Mouse (Mus musculus): Measurements from ENCODE around the gene Krtap10-10. TPM values are rescaled to one million over a fixed set of nuclear protein-coding genes. Genes with fewer than 3 reads are reported as not detected.
"Not testable (repeated sequence)": the region's sequence is repeated elsewhere in the genome, so short reads cannot be mapped to it uniquely, and the experiment has no call there.

Krtap10-10 gene
- not detected for polyA plus RNA-seq (2012; fragmentation: generic; extraction: Trizol)

DNA sequence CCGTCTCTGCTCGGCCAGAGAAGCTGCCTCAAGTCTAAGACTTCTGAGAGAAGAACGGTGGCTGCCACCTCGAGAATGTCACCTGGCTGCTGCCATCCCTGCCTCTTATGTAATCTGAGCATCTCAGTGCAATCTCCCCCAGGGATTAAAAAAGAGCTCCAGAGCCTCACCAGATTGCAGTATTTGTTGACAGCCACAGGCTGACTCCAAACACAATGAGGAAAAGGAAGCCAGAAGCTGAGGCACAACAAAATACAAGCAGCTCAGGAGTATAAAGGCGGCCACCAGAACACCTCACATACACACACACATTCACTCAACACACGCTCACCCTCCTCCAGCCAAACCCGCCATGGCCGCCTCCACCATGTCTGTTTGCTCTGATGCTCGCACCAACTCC lies at the start of gene Krtap10-10:
Gene Krtap10-10 (plus strand): TSS at position 301 of the 400 bp plus-strand sequence.
- Histone ChIP-seq H3K4me3 (no peak within 1 kb of the TSS), H3K79me2 (ENCODE audit: control insufficient read depth, insufficient read depth) (no peaks in the 10 kb centered on the region), H3K36me3 (ENCODE audit: control insufficient read depth, insufficient read depth) (no peaks in the 10 kb centered on the region), H3ac (ENCODE audit: control insufficient read depth, insufficient read length) (no peak within 1 kb of the TSS), H3K27me3 (ENCODE audit: control insufficient read depth, insufficient read depth, insufficient read length) (peaks cover 7% of the 10 kb centered on the region), H3K4me2 (ENCODE audit: low read depth) (no peak within 1 kb of the TSS)
- TF ChIP-seq POLR2AphosphoS2 (IDR thresholded peaks at IDR 0.05; ENCODE audit: insufficient read length, low read depth) (no peak), TCF3 (IDR thresholded peaks at IDR 0.05; ENCODE audit: insufficient read length, low read depth) (no peak), E2F4 (IDR thresholded peaks at IDR 0.05; ENCODE audit: insufficient read depth) (no peak), REST (IDR thresholded peaks at IDR 0.05; ENCODE audit: insufficient read depth, insufficient read length) (no peak), MYOD1 (IDR thresholded peaks at IDR 0.05; ENCODE audit: control insufficient read depth in 1 of 3, insufficient read length in 2 of 3, low read depth in 2 of 3) (no peak), USF1 (IDR thresholded peaks at IDR 0.05; ENCODE audit: low read depth) (no peak), SRF (IDR thresholded peaks at IDR 0.05; ENCODE audit: control insufficient read depth, insufficient read length, low read depth) (no peak), TCF12 (IDR thresholded peaks at IDR 0.05; ENCODE audit: insufficient read depth, poor library complexity, severe bottlenecking) (no peak), MAX (IDR thresholded peaks at IDR 0.05; ENCODE audit: low read depth) (no peak), CEBPB (IDR thresholded peaks at IDR 0.05; ENCODE audit: insufficient read depth, poor library complexity, severe bottlenecking) (no peak), POLR2A (IDR thresholded peaks at IDR 0.05; ENCODE audit: insufficient read length, low read depth) (no peak), MYOG (IDR thresholded peaks at IDR 0.05; ENCODE audit: control insufficient read depth in 1 of 3, insufficient read depth in 1 of 3, insufficient read length in 2 of 3, low read depth in 2 of 3) (no peak)

DNA sequence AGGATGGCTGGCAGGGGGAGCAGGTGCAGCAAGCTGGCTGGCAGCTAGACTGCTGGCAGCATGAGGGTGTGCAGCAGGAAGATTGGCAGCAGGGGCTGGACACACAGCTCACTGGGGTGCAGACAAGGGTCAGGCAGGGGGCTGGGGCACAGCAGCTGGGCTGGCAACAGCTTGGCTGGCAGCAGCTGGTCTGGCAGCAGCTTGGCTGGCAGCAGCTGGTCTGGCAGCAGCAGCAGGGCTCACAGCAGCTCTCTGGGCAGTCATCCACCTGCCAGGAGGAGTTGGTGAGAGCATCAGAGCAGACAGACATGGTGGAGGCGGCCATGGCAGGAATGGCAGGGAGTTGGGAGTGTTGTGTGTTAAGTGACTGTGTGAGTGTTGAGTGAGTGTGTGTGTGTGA lies 47.9 kb upstream of the Krtap10-10 start, which contains the start of gene Gm7137:
Gene Gm7137 (minus strand): TSS at position 325 of the 400 bp plus-strand sequence.
- not testable (repeated sequence) for H3K4me2 ChIP-seq (ENCODE audit: low read depth); H3ac ChIP-seq (ENCODE audit: control insufficient read depth, insufficient read length); H3K79me2 ChIP-seq (ENCODE audit: control insufficient read depth, insufficient read depth); H3K4me3 ChIP-seq; H3K27me3 ChIP-seq (ENCODE audit: control insufficient read depth, insufficient read depth, insufficient read length); H3K36me3 ChIP-seq (ENCODE audit: control insufficient read depth, insufficient read depth)
- TF ChIP-seq MYOD1 (IDR thresholded peaks at IDR 0.05; ENCODE audit: control insufficient read depth in 1 of 3, insufficient read length in 2 of 3, low read depth in 2 of 3) (peak in 2 of 3 experiments; percentile 16 to 56), TCF3 (IDR thresholded peaks at IDR 0.05; ENCODE audit: insufficient read length, low read depth) (peak; percentile 49), MYOG (IDR thresholded peaks at IDR 0.05; ENCODE audit: control insufficient read depth in 1 of 3, insufficient read depth in 1 of 3, insufficient read length in 2 of 3, low read depth in 2 of 3) (peak in 1 of 3 experiments; percentile 45)

- Histone ChIP-seq H3K27me3 (ENCODE audit: control insufficient read depth, insufficient read depth, insufficient read length) (peaks cover 6% of the 10 kb centered on the region), H3K4me3 (no peak overlapping the region), H3K79me2 (ENCODE audit: control insufficient read depth, insufficient read depth) (no peaks in the 10 kb centered on the region), H3ac (ENCODE audit: control insufficient read depth, insufficient read length) (no peak overlapping the region), H3K36me3 (ENCODE audit: control insufficient read depth, insufficient read depth) (no peaks in the 10 kb centered on the region), H3K4me2 (ENCODE audit: low read depth) (no peak overlapping the region)
- TF ChIP-seq CEBPB (IDR thresholded peaks at IDR 0.05; ENCODE audit: insufficient read depth, poor library complexity, severe bottlenecking) (no peak), POLR2AphosphoS2 (IDR thresholded peaks at IDR 0.05; ENCODE audit: insufficient read length, low read depth) (no peak), TCF3 (IDR thresholded peaks at IDR 0.05; ENCODE audit: insufficient read length, low read depth) (no peak), SRF (IDR thresholded peaks at IDR 0.05; ENCODE audit: control insufficient read depth, insufficient read length, low read depth) (no peak), MAX (IDR thresholded peaks at IDR 0.05; ENCODE audit: low read depth) (no peak), POLR2A (IDR thresholded peaks at IDR 0.05; ENCODE audit: insufficient read length, low read depth) (no peak), MYOD1 (IDR thresholded peaks at IDR 0.05; ENCODE audit: control insufficient read depth in 1 of 3, insufficient read length in 2 of 3, low read depth in 2 of 3) (no peak), E2F4 (IDR thresholded peaks at IDR 0.05; ENCODE audit: insufficient read depth) (no peak), TCF12 (IDR thresholded peaks at IDR 0.05; ENCODE audit: insufficient read depth, poor library complexity, severe bottlenecking) (no peak), MYOG (IDR thresholded peaks at IDR 0.05; ENCODE audit: control insufficient read depth in 1 of 3, insufficient read depth in 1 of 3, insufficient read length in 2 of 3, low read depth in 2 of 3) (no peak), USF1 (IDR thresholded peaks at IDR 0.05; ENCODE audit: low read depth) (no peak), REST (IDR thresholded peaks at IDR 0.05; ENCODE audit: insufficient read depth, insufficient read length) (no peak)
Observed at GRCm38 (mm10) chr10:77788621-77789020, 47.1 kb upstream of the Krtap10-10 start.

DNA sequence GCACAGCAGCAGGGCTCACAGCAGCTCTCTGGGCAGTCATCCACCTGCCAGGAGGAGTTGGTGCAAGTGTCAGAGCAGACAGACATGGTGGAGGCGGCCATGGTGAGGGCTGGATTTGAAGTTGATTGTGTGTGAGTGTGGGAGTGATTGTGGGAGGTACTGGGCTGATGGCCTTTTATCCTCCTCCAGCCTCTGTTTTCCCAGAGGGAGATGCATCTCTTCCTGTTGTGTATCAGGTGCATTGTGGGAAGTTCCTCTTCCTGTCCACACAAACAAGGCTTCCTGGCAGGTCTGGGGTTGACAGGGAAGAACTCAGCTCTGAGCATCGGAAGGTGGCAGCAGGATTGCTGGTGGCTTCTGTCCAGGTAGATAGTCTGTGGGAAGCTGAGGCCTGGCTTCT lies 40.8 kb upstream of the Krtap10-10 start, which contains the start of gene Gm9639:
Gene Gm9639 (minus strand): TSS at position 101 of the 400 bp plus-strand sequence.
- H3K79me2 ChIP-seq (ENCODE audit: control insufficient read depth, insufficient read depth) = no peaks in the 10 kb centered on the region
- no peak within 1 kb of the TSS for H3K4me3 ChIP-seq
- H3K27me3 ChIP-seq (ENCODE audit: control insufficient read depth, insufficient read depth, insufficient read length) = peaks cover 14% of the 10 kb centered on the region
- H3ac ChIP-seq (ENCODE audit: control insufficient read depth, insufficient read length) = no peak within 1 kb of the TSS
- H3K4me2 ChIP-seq (ENCODE audit: low read depth) = no peak within 1 kb of the TSS
- H3K36me3 ChIP-seq (ENCODE audit: control insufficient read depth, insufficient read depth) = no peaks in the 10 kb centered on the region
- TF ChIP-seq E2F4 (IDR thresholded peaks at IDR 0.05; ENCODE audit: insufficient read depth) = no peak
- TF ChIP-seq POLR2AphosphoS2 (IDR thresholded peaks at IDR 0.05; ENCODE audit: insufficient read length, low read depth) = no peak
- no peak for TF ChIP-seq POLR2A (IDR thresholded peaks at IDR 0.05; ENCODE audit: insufficient read length, low read depth)
- TF ChIP-seq MYOD1 (IDR thresholded peaks at IDR 0.05; ENCODE audit: control insufficient read depth in 1 of 3, insufficient read length in 2 of 3, low read depth in 2 of 3) = no peak
- TF ChIP-seq CEBPB (IDR thresholded peaks at IDR 0.05; ENCODE audit: insufficient read depth, poor library complexity, severe bottlenecking) = no peak

DNA sequence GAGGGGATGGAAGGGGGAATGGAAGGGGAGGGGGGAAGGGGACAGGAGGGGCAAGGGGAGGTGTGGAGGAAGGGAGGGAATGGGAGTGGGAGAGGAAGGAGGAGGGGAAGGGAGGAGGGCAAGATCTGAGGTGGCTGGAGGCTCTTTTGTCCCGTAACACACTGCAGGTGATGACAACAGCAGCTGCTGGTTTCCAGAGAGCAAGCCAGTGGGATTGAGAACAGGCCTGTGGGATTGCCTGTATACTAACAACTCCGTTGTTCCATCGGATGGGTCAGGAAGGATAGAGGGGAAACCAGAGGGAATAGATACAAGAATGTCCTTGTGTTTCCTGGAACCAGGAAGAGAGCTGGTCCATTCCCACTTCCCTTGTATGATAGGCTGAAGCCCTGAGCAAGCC lies 38.1 kb upstream of the Krtap10-10 start:
- no peak overlapping the region for H3K4me3 ChIP-seq
- TF ChIP-seq MYOG (IDR thresholded peaks at IDR 0.05; ENCODE audit: control insufficient read depth in 1 of 3, insufficient read depth in 1 of 3, insufficient read length in 2 of 3, low read depth in 2 of 3) (no peak), TCF3 (IDR thresholded peaks at IDR 0.05; ENCODE audit: insufficient read length, low read depth) (no peak), MYOD1 (IDR thresholded peaks at IDR 0.05; ENCODE audit: control insufficient read depth in 1 of 3, insufficient read length in 2 of 3, low read depth in 2 of 3) (no peak), USF1 (IDR thresholded peaks at IDR 0.05; ENCODE audit: low read depth) (no peak), POLR2AphosphoS2 (IDR thresholded peaks at IDR 0.05; ENCODE audit: insufficient read length, low read depth) (no peak), SRF (IDR thresholded peaks at IDR 0.05; ENCODE audit: control insufficient read depth, insufficient read length, low read depth) (no peak), REST (IDR thresholded peaks at IDR 0.05; ENCODE audit: insufficient read depth, insufficient read length) (no peak), E2F4 (IDR thresholded peaks at IDR 0.05; ENCODE audit: insufficient read depth) (no peak), MAX (IDR thresholded peaks at IDR 0.05; ENCODE audit: low read depth) (no peak), POLR2A (IDR thresholded peaks at IDR 0.05; ENCODE audit: insufficient read length, low read depth) (no peak), TCF12 (IDR thresholded peaks at IDR 0.05; ENCODE audit: insufficient read depth, poor library complexity, severe bottlenecking) (no peak), CEBPB (IDR thresholded peaks at IDR 0.05; ENCODE audit: insufficient read depth, poor library complexity, severe bottlenecking) (no peak)
- H3K36me3 ChIP-seq (ENCODE audit: control insufficient read depth, insufficient read depth) = no peaks in the 10 kb centered on the region
- no peaks in the 10 kb centered on the region for H3K79me2 ChIP-seq (ENCODE audit: control insufficient read depth, insufficient read depth)
- peaks cover 14% of the 10 kb centered on the region for H3K27me3 ChIP-seq (ENCODE audit: control insufficient read depth, insufficient read depth, insufficient read length)
- H3K4me2 ChIP-seq (ENCODE audit: low read depth) = no peak overlapping the region
- H3ac ChIP-seq (ENCODE audit: control insufficient read depth, insufficient read length) = no peak overlapping the region

DNA sequence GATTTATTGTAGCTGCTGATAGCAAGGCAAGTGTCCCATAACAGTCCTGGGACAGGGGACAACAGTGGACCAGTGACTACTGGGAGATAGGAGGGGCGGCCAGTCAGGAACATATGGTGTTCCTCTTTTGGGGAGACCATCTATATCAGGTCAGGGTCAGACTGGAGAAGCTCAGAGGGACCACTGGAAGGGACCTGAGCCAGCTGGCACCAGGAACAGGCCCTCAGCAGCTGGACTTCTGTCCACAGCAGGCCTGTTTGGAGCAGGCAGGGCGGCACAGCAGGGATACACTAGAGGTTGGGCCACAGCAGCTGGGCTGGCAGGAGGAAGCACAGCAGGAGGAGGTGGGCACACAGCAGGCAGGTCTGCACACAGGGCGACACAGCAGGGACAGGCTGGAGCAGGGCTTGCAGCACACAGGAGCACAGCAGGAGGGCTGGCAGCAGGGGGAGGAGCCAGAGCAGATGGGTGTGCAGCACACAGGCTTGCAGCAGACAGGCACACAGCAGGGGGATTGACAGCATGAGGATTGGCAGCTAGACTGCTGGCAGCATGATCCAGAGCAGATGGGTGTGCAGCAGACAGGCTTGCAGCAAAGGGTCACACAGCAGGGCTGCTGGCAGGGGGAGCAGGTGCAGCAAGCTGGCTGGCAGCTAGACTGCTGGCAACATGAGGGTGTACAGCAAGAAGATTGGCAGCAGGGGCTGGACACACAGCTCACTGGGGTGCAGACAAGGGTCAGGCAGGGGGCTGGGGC lies 37.4 kb upstream of the Krtap10-10 start:
- H3K4me3 ChIP-seq; H3K36me3 ChIP-seq (ENCODE audit: control insufficient read depth, insufficient read depth); H3K4me2 ChIP-seq (ENCODE audit: low read depth); H3ac ChIP-seq (ENCODE audit: control insufficient read depth, insufficient read length); H3K79me2 ChIP-seq (ENCODE audit: control insufficient read depth, insufficient read depth): not testable (repeated sequence)
- peaks cover 14% of the 10 kb centered on the region for H3K27me3 ChIP-seq (ENCODE audit: control insufficient read depth, insufficient read depth, insufficient read length)

Measured in myocyte (in vitro differentiated cells).